Mouse (Mus musculus) layer of hippocampus, adult 6 months (tissue): ENCODE data around the gene Zfp704. TPM values are rescaled to one million over a fixed set of nuclear protein-coding genes. Genes with fewer than 3 reads are reported as not detected.

Source experiments
- long read RNA-seq, 2 experiments: library from polyadenylated mRNA; unstranded; transcript quantifications; one replicate each; pipeline ENCODE4 v2.0.0; 2019 to 2020
- polyA plus RNA-seq: library from polyadenylated mRNA; unstranded; fragments of <200 nt; fragmentation: Nextera tagmentation; gene quantifications from 2 replicates; pipeline ENCODE4 v1.2.3, GENCODE M21; 2021

Zfp704 gene
- 2.3 and 2.4 TPM in 2 replicates for polyA plus RNA-seq
- long read RNA-seq, experiment 1, partial matches to known transcripts = 1 of 24 reads
- long read RNA-seq, experiment 1, other reads (novel, unspliced or antisense) = 23 of 24 reads
- long read RNA-seq, experiment 2, full-length matches to known transcripts = 4 of 44 reads
- long read RNA-seq, experiment 2, partial matches to known transcripts = 1 of 44 reads
- long read RNA-seq, experiment 2, other reads (novel, unspliced or antisense) = 39 of 44 reads

GRCm38 (mm10) chr3:9609581-9610341, at the start of gene Zfp704:
Gene Zfp704, minus strand, starts transcription at chr3:9610085.

